Mouse (Mus musculus) midbrain, embryonic 12.5 days (tissue): ENCODE data around the gene Cbx7. TPM values are rescaled to one million over a fixed set of nuclear protein-coding genes. Genes with fewer than 3 reads are reported as not detected.

Experiments used
- ATAC-seq: fragments of 200-750 bp; cut with Nextera tagmentation; 2 replicates; pipeline ENCODE4 v1.8.0; 2017; ENCODE audit warnings: low read depth, moderate TSS enrichment, moderate library complexity; ENCODE audit not compliant: low FRiP score
- H3K27ac ChIP-seq: fragments of 300-500 bp; sonication (generic); replicated peaks from 2 replicates; pipeline ENCODE4 v1.5.1; 2016; ENCODE audit warnings: mild to moderate bottlenecking
- H3K27me3 ChIP-seq: fragments of 300-500 bp; sonication (generic); 2 replicates; pipeline ENCODE4 v1.6.1; 2016; ENCODE audit warnings: mild to moderate bottlenecking
- H3K36me3 ChIP-seq: fragments of 300-500 bp; sonication (generic); 2 replicates; pipeline ENCODE4 v1.6.1; 2016
- H3K4me1 ChIP-seq: fragments of 300-500 bp; sonication (generic); 2 replicates; pipeline ENCODE4 v1.6.1; 2016
- H3K4me2 ChIP-seq: fragments of 300-500 bp; sonication (generic); replicated peaks from 2 replicates; pipeline ENCODE4 v1.6.1; 2016; ENCODE audit warnings: mild to moderate bottlenecking, moderate library complexity
- H3K4me3 ChIP-seq: fragments of 300-500 bp; sonication (generic); 2 replicates; pipeline ENCODE4 v1.5.1; 2016; ENCODE audit warnings: mild to moderate bottlenecking
- H3K9ac ChIP-seq: fragments of 300-500 bp; sonication (generic); replicated peaks from 2 replicates; pipeline ENCODE4 v1.6.1; 2016; ENCODE audit warnings: mild to moderate bottlenecking, moderate library complexity
- H3K9me3 ChIP-seq: fragments of 300-500 bp; sonication (generic); 2 replicates; pipeline ENCODE4 v1.6.1; 2016; ENCODE audit warnings: mild to moderate bottlenecking
- WGBS: fragments of 180-500 bp; shearing (Covaris S2); methylation state at CpG from one replicate; pipeline ENCODE4 v1.1.7; 2016; 5-methylcytosine and 5-hydroxymethylcytosine counted together
- polyA plus RNA-seq: library from polyadenylated mRNA; unstranded; fragments of >200 nt; fragmentation: Nextera tagmentation; extraction: Ambion mirVana; gene quantifications from 2 replicates; pipeline ENCODE4 v1.2.1, GENCODE M21; 2016

Gene Cbx7
- polyA plus RNA-seq, 1 experiment from 2014 or later = 4.2 TPM

DNA sequence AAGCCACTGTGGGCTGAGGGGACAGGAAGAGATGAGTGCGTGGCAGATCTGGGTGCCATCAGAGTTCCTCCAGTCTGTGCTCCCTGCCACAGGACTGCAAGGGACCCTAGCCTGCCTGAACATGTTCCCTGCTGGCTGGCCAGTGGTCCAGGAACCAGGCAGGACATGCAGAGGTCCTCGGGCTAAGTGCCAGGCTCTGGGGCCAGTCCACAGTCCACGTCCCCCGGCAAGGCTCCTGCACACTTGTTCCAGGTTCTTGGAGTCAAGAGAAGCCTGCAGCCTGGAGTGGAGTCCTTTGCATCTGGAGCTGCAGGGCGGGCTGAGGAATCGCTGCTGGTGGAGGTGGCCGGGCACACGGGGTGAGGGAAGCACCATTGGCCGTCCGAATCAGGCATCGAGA lies 25.9 kb upstream of the Cbx7 start:
- Histone ChIP-seq H3K9me3 (no peaks in the 10 kb centered on the region), H3K9ac (no peak overlapping the region), H3K4me2 (no peak overlapping the region), H3K36me3 (no peaks in the 10 kb centered on the region), H3K4me3 (no peak overlapping the region), H3K27me3 (no peaks in the 10 kb centered on the region), H3K27ac (no peak overlapping the region), H3K4me1 (no peaks in the 10 kb centered on the region)
- ATAC-seq = no peak
- 92% methylated on average over 11 of the region's 11 CpGs for WGBS

DNA sequence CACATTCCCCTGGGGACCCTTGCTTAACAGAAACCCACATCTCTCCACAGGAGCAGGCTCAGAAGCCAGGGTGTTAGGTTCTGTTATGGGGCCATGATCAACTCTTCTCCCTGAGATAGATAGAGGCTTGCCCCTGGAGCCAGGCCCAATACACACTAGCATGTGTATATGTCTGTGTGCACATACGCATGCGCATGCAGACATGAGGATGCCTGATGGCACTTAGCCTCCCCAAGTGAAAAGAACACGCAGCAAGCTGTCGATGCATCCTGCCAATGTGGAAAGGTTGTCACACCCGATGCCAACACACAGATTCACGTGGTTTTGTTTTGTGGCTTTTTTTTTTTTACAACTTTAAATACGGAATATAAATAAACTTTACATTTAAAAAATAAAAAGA lies 24.6 kb upstream of the Cbx7 start:
- Histone ChIP-seq H3K27ac (no peak overlapping the region), H3K4me2 (no peak overlapping the region), H3K9ac (no peak overlapping the region), H3K4me3 (no peak overlapping the region), H3K36me3 (no peaks in the 10 kb centered on the region), H3K27me3 (peaks cover 3% of the 10 kb centered on the region; the same call in 1 of the 2 replicates), H3K4me1 (no peaks in the 10 kb centered on the region), H3K9me3 (no peaks in the 10 kb centered on the region)
- 89% methylated on average over 7 of the region's 7 CpGs for WGBS
- ATAC-seq = no peak

DNA sequence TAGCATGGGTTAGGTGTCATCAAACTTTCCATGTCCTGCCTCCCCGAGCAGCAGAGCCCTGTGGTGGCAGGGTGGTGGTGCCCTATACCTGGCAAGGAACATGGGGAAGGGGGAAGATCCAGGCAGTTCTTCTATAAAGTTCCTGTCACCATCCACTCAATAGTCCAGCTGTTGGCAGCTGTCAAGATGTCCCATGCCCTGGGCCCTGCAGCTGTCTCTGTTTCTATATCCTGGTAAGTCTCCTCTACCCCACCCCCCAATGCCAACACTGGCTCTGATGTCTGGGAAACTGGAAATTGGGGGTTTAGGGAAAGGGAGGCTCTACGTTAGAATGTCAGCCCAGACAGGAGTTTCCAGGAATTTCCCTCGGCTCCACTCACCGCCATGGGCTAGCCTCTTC lies 23.6 kb upstream of the Cbx7 start:
- no peak overlapping the region for H3K27ac ChIP-seq
- 87% methylated on average over 4 of the region's 4 CpGs for WGBS
- no peak for ATAC-seq

DNA sequence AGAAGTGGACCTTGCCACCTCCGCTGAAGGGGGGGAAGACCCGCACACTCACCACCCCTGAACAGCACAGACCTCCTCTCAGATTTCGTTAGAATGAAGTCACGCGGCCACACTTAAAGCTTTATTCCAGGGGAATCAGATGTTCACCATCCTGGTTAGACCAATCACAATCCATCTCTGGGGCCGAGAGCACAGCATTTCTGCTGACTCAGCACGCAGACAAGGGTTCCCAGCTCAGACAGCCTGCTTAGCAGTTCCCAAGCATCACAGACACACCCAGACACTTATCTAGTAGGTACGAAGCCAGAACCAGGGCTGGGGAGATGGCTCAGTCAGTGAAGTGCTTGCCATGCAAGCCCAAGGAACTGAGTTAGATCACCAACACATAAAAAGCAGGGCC lies 15.3 kb upstream of the Cbx7 start:
- ATAC-seq = no peak

More for the DNA sequence above, 23.6 kb upstream of the Cbx7 start:
- H3K4me2 ChIP-seq = no peak overlapping the region
- H3K4me3 ChIP-seq = no peak overlapping the region
- H3K27me3 ChIP-seq = peaks cover 3% of the 10 kb centered on the region; the same call in 1 of the 2 replicates
- H3K9ac ChIP-seq = no peak overlapping the region
- H3K4me1 ChIP-seq = no peaks in the 10 kb centered on the region
- no peaks in the 10 kb centered on the region for H3K9me3 ChIP-seq
- no peaks in the 10 kb centered on the region for H3K36me3 ChIP-seq

DNA sequence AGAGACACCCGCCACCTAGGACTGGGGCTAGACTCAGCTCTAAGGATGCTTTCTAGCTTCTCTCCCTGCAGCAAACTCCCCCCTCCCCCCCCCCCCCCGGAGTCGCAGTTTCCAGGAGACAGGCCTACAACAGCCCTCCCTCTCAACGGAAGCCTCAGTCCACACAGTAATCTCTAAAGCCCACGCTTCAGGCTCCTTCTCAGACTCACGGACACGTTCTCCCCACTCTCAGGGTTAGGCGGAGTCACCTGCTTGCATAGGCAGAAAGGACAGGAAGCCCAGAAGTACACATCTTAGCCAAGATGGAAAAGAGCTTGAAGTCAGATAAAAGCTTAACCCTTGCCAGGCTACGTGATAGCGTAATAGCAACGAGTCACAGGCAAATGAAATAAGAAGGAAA lies 14.6 kb upstream of the Cbx7 start:
- Histone ChIP-seq H3K4me2 (no peak overlapping the region), H3K4me3 (no peak overlapping the region), H3K36me3 (no peaks in the 10 kb centered on the region), H3K27me3 (no peaks in the 10 kb centered on the region), H3K4me1 (0 out of 2 replicates have a peak, but pooled peaks cover 3% of the 10 kb centered on the region), H3K9me3 (no peaks in the 10 kb centered on the region), H3K9ac (no peak overlapping the region), H3K27ac (no peak overlapping the region)
- ATAC-seq = no peak
- 69% methylated on average over 11 of the region's 11 CpGs for WGBS

More for the DNA sequence above, 15.3 kb upstream of the Cbx7 start:
- Histone ChIP-seq H3K36me3 (no peaks in the 10 kb centered on the region), H3K9ac (no peak overlapping the region), H3K9me3 (no peaks in the 10 kb centered on the region), H3K27me3 (peaks cover under 1% of the 10 kb centered on the region; the same call in 1 of the 2 replicates), H3K4me2 (no peak overlapping the region), H3K27ac (no peak overlapping the region), H3K4me1 (0 out of 2 replicates have a peak, but pooled peaks cover 3% of the 10 kb centered on the region), H3K4me3 (no peak overlapping the region)
- 83% methylated on average over 8 of the region's 8 CpGs for WGBS

DNA sequence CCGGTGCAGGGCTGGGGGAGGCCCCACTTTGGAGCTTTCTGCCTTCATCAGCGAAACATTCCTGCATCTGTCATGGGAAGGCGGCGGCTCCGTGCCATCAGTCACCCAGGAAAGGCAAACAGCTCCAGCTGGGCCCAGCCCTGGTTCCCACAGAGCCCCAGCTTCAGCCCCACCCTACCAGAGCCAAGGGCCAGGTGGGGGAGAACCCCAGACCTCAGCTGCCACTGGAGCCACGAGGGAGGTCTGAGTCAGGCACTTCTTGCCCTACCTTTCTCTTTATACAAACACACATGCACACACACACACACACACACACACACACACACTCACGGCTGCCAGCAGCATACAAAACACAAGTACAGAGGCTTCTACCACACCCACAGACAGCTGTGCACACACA lies 13.2 kb upstream of the Cbx7 start:
- H3K4me3 ChIP-seq = no peak overlapping the region
- H3K27me3 ChIP-seq = no peaks in the 10 kb centered on the region
- WGBS = 72% methylated on average over 7 of the region's 7 CpGs
- H3K9me3 ChIP-seq = no peaks in the 10 kb centered on the region
- no peak overlapping the region for H3K27ac ChIP-seq
- no peak for ATAC-seq
- 0 out of 2 replicates have a peak, but pooled peaks cover 3% of the 10 kb centered on the region for H3K4me1 ChIP-seq
- H3K4me2 ChIP-seq = no peak overlapping the region
- no peaks in the 10 kb centered on the region for H3K36me3 ChIP-seq
- no peak overlapping the region for H3K9ac ChIP-seq

DNA sequence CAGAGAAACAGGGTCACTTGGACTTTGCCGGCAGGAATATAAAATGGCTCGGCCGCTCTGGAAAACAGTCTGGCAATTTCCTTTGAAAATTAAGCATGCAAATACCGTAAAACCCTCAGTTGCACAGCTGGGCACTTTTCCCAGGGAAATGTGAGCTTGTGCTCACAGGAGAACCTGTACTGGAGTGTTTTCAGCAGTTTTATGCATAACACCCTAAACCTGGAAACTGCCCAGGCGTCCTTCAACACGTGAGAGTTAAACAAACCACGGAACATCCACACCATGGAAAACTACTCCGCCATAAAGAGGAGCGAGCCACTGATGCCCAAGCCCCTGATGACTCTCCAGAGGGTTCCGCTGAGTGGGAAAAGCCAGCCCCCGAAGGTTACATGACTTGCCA lies 9.8 kb upstream of the Cbx7 start:
- no peaks in the 10 kb centered on the region for H3K9me3 ChIP-seq
- H3K4me2 ChIP-seq = no peak overlapping the region
- H3K36me3 ChIP-seq = no peaks in the 10 kb centered on the region
- 0 out of 2 replicates have a peak, but pooled peaks cover 3% of the 10 kb centered on the region for H3K4me1 ChIP-seq
- no peaks in the 10 kb centered on the region for H3K27me3 ChIP-seq
- no peak overlapping the region for H3K4me3 ChIP-seq
- ATAC-seq = no peak
- WGBS = 88% methylated on average over 11 of the region's 11 CpGs
- H3K27ac ChIP-seq = no peak overlapping the region
- H3K9ac ChIP-seq = no peak overlapping the region

DNA sequence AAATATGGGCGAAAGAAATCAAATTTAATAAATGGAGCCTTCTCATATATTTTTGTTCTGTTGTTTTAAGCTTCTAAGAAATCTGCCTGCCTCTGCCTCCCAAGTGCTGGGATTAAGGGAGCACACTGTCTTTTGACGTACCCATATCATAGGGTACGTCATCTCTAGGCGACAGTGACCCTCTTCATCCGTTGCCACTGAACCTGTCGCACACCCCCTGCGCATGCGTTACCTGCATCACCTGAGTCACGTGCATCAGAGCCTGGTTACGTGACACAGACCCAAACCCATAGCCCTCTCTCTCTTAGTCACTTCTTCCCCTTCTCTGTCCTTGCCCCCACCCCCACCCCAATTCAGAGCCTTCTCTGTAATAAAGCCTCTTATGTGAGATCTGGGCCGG lies 1.3 kb upstream of the Cbx7 start:
- Histone ChIP-seq H3K9ac (no peak overlapping the region), H3K4me1 (no peaks in the 10 kb centered on the region), H3K4me3 (no peak overlapping the region), H3K36me3 (no peaks in the 10 kb centered on the region), H3K27ac (no peak overlapping the region), H3K4me2 (no peak overlapping the region), H3K9me3 (no peaks in the 10 kb centered on the region), H3K27me3 (no peaks in the 10 kb centered on the region)
- ATAC-seq = no peak
- WGBS = 95% methylated on average over 11 of the region's 11 CpGs

DNA sequence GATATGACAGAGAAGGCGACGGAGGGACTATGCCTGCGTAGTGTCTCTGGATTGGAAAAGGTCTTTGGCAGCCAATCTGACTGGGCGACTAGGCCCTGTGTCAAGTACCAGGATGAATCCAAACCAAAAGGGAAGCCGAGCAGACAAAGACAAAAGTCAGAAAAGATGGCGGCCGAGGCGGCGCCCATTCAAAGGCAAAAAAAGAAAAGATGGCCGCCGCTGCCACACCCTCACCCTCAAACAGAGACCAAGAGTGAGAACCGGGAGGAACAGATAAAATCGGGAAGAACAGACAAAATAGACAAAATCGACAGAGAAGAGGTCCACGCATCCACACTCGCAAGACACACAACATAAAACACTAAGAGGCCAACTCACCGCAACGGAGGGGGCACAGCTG lies 428 bp downstream of the Cbx7 start:
- Histone ChIP-seq H3K27ac (no peak overlapping the region), H3K9ac (no peak overlapping the region), H3K4me1 (no peaks in the 10 kb centered on the region), H3K9me3 (no peaks in the 10 kb centered on the region), H3K4me3 (no peak overlapping the region), H3K4me2 (no peak overlapping the region), H3K27me3 (no peaks in the 10 kb centered on the region), H3K36me3 (no peaks in the 10 kb centered on the region)
- WGBS = 96% methylated on average over 18 of the region's 18 CpGs
- no peak for ATAC-seq

DNA sequence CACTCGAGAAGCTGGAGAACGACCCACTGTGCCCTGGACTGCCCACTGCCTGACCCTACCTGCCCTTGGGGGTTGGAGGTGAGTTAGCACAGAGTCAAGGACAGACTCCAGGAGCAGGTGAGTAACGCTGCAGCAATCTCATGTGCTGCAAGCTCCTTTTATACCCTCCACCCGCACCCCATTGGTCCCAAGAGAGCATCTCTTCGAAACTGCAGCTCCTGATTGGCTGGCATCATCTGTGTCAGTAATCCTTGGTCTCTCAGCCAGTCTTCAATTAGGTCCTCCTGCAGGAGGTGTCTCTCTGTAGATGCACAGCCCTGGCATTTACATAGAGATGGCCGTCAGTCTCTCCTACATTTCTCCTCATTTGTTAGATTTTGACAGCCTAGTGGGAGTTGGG lies 3.6 kb downstream of the Cbx7 start:
- 88% methylated on average over 6 of the region's 6 CpGs for WGBS
- Histone ChIP-seq H3K27ac (no peak overlapping the region), H3K36me3 (no peaks in the 10 kb centered on the region), H3K4me3 (no peak overlapping the region), H3K9ac (no peak overlapping the region), H3K4me2 (no peak overlapping the region), H3K9me3 (no peaks in the 10 kb centered on the region), H3K27me3 (no peaks in the 10 kb centered on the region), H3K4me1 (no peaks in the 10 kb centered on the region)
- ATAC-seq = no peak

DNA sequence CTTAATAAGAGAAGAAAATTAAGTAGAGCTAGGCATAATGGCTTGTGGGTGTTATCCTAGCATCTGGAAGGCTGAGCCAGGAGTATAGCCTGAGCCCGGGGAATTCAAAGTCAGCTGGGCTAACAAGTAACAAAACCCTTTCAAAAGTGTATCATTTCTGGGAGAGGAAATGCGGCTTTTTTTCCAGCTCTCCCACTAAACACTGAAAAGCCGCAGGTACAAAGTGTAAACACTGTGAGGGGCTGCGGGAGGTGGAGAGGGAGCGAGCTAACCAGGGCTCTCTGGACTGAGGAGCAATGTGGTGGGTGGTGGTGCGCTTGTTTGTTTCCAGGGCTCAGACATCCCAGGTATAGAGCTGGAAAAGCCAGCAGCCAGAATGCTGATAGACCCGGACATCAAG lies 6.5 kb downstream of the Cbx7 start:
- Histone ChIP-seq H3K27me3 (no peaks in the 10 kb centered on the region), H3K9me3 (no peaks in the 10 kb centered on the region), H3K4me3 (no peak overlapping the region), H3K4me2 (no peak overlapping the region), H3K27ac (no peak overlapping the region), H3K36me3 (no peaks in the 10 kb centered on the region), H3K4me1 (no peaks in the 10 kb centered on the region), H3K9ac (no peak overlapping the region)
- ATAC-seq = no peak
- 93% methylated on average over 7 of the region's 7 CpGs for WGBS

DNA sequence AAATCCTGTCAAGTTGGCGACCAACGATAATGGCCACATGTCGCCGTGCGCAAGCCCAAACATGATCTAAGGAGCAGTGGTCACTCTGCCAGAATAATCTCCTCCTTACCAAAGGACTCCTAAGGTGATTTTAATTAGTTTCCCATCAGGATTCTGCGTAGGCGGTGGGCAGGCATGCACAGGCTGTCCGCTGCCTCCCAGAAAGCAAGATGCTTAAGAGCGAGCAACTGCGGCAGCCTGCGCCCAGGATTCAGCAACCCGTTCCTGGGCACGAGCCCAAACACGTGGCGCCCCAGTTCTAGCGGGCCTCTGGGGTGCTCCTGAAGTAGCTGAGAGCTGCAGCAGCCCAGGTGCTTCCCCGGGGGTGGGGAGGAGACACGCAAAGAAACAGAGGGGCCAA lies 8.3 kb downstream of the Cbx7 start:
- H3K9me3 ChIP-seq = no peaks in the 10 kb centered on the region
- no peaks in the 10 kb centered on the region for H3K36me3 ChIP-seq
- H3K27me3 ChIP-seq = no peaks in the 10 kb centered on the region
- H3K4me2 ChIP-seq = no peak overlapping the region
- H3K27ac ChIP-seq = no peak overlapping the region
- H3K4me3 ChIP-seq = no peak overlapping the region
- no peak overlapping the region for H3K9ac ChIP-seq
- 68% methylated on average over 18 of the region's 18 CpGs for WGBS
- ATAC-seq = no peak
- no peaks in the 10 kb centered on the region for H3K4me1 ChIP-seq

DNA sequence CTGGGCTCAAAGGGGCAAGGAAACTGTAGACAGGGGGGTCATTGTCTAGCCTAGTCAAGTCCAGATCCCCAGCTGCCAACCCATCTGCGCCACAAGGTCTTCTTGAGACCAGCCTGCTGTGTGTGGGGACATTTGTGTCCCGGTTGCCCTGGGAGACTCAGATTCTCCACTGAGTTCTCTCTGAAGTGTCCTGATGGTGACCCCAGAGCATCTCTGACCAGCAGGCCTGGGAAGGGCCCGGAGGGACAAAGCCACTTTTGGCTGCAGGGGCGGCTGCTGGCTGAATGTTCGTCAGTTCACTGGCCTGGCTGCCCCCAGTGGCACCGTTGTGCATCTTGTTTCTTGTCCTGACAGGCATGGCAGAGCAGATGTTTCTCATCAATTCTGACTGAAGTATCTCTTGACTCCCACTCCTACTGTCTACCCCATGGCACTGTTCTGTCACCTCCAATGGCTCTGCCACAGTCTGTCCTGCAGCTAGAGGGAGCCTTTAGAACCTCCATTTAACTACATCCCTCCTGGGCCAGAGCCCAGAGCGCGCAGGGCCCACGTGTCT lies 9.5 kb downstream of the Cbx7 start:
- Histone ChIP-seq H3K27me3 (no peaks in the 10 kb centered on the region), H3K4me1 (no peaks in the 10 kb centered on the region), H3K4me2 (no peak overlapping the region), H3K4me3 (no peak overlapping the region), H3K27ac (no peak overlapping the region), H3K9me3 (no peaks in the 10 kb centered on the region), H3K9ac (no peak overlapping the region), H3K36me3 (no peaks in the 10 kb centered on the region)
- 64% methylated on average over 9 of the region's 9 CpGs for WGBS
- no peak for ATAC-seq
